Mouse (Mus musculus) kidney, adult 11 months (tissue): ENCODE measurements at regions not wholly inside any gene's neighbourhood (a gene's known extent, or its start where the extent isn't known, plus 50 kb on each side); places are given as distances from the start of the nearest gene placed in this dataset.

Source experiments
- DNase-seq: peaks from one replicate; pipeline ENCODE4 v3.0.0; 2022

DNA sequence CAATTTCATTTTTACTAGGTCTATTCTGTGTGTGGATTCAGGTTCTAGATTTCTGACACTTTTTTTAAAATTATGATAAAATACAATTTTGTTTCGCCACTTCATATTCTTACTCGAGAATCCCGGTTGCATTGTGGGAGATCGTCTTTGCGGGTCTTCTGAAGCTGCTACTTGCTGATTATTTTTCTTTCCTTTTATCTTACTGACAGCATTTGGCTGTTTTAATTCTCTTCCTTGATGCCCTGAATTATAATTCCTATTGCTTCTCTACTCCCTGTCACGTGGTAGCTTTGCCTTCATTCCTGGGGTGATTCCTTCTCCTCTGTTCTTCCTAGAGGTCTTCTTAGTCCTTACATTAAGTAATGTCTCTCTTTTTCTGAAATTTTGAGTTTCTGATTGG is 193.8 kb upstream of the Tent5a start:
- DNase-seq = no peak

DNA sequence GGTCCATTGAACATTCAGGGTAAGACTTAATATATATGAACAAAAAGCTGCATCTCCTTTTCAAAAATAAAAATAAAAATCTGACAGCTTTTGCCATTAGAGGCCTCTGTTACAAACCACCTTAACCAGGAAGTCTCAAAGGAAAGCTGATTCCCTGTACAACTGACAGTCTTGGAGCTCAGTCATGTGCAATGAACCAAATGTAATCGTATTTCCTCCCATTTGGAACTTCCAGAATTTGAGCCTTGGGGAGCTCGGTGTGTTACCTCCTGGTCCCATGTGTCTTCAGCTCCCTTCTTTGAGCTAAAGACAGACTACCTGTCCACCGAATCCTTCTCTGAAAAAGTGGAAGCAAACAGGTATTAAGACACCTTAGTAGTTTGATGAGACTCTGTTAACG is 171.9 kb upstream of the Tent5a start:
- no peak for DNase-seq

DNA sequence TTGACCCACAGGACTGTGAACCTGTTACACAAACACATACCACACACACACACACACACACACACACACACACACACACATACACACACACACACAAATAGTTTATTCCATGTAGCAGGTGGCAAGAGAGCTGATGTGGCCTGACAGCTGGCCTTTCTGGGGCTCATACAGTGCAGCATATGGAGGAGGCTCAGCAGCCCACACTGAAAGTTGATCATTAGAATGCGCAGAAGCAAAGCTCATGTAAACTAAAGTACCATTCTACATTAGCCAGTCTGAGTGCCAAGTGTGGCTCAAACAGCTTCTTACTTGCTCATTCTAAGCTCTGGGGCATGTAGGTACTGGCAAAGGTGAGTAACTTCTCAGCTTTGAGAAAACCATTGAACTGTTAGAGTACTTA is 170.2 kb upstream of the Tent5a start:
- no peak for DNase-seq

DNA sequence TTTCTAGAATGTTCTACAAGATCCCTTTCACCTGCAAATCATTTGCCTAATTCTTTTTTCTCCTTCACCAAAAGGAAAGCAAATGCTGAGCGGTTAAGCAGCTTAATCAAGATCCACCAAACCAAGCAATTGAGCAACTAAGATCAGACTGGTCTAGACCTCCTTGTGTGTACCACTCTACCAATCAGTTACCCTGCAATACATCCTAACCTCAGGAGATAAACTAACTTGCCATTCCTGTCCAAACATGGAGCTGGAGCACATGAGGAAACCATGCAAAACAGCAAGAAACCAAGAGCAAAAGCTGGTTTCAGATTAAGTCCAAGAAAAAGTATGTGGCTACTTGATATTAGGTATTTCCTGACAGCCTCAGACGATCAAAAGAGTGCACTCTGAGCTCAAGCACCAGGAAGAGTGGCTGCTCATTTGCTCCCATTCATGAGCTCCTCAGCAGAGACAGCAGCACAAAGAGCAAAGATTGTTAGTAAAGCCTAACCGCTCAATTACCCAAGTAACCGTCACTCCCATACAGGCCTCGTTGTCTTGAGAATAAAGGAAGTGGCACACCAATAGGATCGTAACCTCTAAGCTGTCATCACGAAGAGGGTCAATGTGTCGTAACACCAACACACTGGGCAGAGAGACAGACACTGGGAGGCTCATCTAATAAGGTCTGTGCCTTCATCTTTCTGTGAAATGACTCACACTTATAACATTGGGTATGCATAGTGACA is 169.5 kb upstream of the Tent5a start:
- DNase-seq = no peak

DNA sequence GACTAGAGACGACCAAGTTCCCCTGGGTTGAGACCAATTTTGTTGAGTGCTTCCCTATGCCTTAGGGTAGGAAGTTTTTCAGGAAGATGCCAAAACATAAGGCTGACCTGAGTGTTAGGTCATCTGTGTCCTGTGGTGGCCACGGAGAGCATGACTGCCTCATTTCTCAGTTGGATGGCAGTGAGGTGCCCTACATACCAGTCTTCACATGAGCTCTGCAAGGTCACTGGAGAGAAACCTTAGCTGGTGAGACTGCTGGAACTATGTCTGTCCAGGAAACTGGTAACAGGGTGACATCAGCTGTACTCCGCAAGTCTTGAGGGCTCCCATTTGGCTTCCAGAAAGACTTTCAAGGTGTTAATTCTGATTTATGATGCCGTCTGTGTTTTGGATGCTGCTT is 167.9 kb upstream of the Tent5a start:
- DNase-seq = no peak

DNA sequence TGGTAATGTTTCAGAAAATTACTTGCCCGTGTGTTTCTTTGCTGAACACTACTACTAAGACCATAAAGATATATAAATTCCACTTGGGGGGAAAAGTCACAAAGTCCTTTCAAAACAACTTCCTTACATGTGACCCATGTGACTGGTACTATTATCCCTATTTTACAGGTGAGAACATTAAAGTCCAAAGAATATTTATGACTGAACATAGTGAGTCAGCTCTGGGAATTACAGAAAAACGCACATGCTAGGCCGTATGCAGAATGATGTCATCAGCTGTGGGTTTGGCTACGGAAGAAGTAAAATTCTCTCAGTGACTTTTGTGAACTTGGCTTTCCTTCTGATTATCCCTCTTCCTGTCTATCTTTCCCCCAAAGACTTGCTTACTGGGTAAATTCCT is 166.6 kb upstream of the Tent5a start:
- no peak for DNase-seq

DNA sequence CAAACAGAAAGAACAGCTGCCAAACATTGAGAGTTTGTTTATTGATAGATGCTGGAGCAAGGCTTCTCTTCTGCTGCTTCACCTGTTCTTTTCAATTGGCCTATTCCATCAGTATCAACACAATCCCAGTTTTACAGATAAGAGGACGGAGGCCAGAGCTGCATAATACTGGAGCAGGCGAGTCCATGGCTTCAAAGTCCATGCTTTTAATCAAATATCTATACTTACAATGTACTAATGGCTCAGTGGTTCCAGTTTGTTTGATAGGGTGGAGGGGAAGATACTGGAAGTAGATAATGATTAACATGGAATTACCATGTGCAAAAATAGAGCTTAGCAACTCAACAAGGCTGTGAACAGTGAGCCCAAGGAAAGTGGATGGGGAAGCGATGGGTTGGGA is 163.2 kb upstream of the Tent5a start:
- no peak for DNase-seq

DNA sequence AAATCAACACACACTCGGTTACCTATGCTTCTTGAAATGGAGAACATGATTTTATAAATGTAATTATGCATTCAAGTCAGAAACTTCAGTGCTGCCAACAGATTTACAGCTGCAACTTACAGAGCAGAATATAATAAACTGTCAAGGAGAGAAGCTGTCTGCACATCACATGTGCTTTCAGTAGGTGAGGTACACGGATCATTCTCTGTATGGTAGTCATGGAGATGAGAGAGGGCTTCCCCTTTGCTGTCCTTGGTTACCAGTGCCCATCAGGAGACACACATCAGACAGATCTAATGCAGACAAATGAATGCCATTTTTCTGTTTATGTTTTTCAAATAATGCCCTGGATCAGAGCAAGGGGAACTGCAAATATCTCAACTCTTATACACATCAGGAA is 160.8 kb upstream of the Tent5a start:
- no peak for DNase-seq

DNA sequence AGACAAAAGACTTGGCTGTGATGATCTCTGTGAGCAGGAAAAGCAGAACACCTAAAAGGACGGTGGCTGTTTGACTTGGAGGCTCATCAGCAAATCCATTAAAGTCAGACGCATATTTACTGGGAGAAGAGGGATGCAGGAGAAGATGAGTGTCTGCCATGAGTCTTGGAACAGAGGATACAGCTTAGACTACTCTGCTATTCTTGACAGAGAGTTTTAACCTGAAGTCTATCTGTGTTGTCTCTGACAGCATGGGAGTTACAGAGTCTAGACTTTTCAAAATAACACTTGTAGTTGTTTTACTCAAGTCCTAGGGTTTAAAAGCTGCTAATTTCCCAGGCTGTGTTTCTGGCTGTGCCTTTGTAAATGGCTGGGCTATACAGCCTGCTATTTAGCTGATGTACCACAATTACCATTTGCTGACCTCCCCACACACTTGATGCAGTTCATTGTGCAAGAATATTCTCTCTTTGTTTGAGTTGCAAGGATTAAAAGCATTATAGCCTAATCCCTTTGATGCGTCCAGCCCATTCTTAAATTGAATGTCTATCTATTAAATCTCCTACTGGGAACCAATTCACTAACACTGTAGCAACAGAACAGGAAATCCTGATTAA is 160.0 kb upstream of the Tent5a start:
- DNase-seq = no peak

DNA sequence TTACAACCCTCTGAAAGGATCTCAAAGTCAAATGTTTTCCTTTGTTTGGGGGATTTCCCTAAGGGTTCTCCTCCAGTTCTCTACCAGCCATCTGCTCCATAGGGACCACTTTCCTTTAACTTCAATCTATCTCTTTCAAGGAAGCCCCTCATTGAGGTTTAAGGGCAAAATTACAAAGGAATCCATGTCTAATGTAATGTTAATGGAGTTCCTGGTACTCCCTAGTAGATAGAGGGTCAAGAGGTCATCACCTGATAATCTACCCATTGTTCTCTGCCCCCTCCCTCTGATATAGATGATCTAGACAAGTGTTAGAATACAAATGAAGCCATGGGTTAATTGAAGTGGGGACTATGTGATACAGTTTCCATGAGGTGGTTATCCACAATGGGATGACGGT is 158.6 kb upstream of the Tent5a start:
- DNase-seq = no peak

DNA sequence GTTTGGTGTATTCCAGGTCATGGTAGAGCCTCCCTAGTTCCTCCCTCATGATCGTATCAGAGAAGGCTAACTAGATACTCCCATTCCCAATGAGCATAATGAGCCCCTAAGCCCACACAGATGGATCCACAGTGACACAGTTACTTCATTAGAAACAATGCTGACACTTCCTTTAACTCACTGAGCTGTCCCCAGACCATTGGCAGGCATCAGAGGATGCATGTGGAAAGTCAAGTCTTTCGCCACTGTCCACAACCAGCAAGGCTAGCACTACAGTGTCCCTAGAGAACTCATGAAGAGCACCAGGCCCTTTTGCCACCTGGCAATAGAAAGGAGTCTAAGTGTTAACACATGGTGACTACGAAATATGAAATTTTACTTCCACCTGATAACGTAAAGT is 156.1 kb upstream of the Tent5a start:
- DNase-seq = no peak

DNA sequence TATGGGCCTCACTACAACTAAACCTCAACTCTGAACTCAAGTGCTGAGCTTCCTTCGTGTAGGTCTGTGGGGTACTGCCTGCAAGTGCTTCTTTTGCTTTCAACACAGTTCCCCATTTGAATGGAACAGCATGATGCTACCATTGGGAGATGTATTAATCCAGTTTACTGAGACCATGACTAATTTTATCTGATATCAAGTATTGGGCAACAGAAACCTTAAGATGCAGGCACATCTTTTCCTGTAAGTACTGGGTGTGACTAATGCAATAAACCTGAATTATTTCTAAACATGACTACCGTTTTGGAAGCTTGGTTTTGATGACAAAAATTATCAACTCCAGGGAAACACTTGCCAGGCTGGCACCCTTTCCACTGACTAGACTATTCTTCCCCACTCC is 153.4 kb upstream of the Tent5a start:
- no peak for DNase-seq

DNA sequence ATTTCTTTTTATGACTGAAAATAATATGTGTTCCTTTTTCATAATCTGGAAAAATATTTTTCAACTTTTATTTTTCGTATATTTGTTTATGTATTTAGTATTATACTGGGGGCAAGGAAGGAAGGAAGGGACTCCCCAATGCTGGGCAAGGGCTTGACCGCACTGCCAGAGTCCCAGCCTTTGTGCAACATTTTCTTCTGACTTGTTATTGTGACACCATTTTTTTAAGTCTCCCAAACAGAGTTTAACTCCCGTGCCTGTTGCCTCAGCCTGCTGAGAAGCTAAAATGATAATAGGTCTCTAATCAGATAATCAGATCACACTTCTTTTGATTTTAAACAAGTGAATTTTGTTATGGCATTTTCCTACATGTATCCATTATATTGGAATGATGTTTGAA is 148.1 kb upstream of the Tent5a start:
- no peak for DNase-seq

DNA sequence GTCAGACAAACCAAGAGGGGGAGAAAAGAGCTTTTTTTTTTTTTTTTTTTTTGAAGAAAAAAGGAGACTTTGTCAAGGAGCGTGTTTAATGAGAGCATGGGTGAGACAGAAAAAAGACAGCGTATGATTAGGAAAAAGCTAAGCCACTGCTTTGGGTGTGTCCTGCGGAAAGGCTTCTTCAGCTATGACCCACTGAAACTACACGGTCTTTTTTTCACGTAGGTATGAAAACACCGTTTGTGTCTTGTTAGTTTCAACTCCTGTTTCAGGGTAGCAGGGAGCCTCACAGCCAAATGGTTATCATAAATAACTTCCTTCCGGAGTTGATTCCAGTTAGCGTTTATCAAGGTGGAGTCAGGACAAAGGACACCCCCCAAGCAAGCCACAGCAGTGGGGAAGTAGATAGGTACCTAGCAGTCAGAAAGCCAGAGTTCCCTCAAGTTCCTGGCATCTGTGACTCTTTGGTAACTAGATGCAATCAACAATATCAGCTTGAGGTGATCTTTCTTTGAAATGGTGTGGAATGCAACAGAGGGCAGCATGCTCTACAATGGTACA is 143.2 kb upstream of the Tent5a start:
- no peak for DNase-seq

DNA sequence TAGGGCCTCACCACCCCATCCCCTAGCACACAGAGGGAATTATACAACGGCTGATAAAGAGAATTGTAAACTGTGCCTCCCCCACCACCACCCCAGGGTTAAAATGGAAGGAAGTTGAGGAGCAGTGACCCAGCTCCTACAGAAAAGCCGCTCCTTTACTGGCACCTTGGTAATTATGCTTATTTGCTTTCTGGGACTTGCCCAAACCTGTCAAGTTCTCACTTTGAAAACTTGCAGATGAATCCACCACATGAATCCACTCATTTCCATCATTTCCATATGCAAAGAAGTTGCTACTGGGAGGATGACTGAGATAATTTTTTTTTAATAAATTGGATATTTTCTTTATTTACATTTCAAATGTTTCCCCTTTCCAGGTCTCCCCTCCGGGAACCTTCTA is 142.1 kb upstream of the Tent5a start:
- no peak for DNase-seq

DNA sequence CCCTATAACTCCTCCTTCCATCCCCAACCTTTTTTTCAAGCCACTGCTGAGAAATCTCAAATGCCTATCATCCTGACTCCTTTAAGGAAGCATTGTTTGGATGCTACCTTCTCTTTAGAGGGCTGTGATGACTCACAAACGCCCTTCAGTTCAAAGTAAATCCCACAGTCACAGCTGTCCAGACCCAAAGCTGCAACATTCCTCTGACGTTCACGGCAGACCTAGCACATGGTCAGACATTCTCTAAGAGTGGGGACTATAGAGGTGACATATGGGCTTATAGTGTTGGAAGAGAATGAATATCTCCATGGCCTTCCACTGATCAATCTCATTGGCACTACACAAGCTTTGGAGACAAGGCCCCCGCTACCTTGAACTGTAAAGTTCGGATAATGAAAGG is 139.5 kb upstream of the Tent5a start:
- no peak for DNase-seq

DNA sequence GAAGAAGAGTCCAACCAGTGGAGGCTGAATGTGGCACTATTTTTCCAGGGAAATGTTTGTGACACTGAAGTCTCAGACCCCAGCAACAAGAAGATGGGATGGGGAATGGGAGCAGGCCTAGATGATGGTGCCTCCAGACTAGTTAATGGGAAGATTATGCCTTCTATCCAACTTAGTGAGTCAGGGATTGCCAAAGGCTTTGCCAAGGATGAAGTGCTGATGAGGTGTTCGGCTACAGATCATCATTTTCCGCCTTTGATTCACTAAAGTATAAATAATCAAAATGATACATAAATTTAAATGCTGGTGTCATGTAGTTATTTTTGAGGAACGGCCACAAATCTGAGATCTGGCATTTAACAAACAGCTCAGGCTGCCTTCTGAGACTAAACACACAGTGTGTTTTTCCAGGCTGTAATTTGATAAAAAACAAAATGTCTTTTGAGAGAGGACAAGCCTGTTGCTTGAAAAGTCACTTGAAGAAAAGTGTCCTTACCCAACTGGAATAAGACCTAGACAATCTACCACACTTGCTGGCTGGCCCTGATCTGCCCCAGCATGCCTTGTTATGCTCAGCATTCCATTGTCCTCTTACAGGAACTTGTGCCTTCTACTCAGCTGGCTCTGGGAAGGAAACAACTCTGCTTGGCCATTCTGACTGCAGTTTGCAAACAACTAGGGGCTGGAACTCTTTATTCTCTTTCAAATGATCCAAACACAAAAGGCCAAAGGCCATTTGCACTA is 132.1 kb upstream of the Tent5a start:
- no peak for DNase-seq

DNA sequence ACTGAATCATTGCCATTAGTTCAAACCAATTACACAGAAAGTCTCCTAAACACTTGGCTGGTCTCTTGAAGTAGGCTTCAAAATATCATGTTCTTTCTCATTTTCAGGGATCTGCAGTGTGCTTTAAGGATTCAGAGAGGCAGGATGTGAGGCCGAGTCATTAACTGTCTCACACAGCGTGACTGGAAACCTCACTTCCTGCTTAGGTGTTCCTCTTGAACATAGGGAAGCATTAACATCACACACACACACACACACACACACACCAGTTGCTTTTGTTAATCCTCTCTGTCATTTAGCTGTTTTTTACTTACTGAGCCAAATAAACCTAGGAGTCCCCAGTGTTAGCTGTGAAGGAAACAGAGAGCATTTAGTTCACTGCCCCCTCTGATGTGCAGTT is 131.2 kb upstream of the Tent5a start:
- DNase-seq = no peak

DNA sequence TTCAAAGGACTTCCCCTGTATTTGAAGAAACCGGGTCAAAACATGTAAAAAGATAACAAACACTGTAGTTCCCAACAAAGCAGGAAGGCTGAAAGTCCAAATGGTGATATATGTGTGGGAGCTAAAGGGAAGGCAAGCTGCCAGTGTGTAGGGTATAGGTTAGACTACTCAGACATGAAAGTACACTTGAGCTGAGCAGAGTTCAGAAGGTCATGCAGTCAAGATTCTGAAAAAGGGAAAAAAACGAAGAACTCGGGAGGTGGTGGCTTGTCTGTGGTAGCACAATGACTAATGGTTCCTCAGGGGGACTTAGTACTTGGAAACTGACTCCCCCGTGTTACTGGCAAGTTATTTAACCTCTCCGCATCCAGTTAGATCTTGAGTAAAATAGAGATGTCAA is 130.3 kb upstream of the Tent5a start:
- no peak for DNase-seq

DNA sequence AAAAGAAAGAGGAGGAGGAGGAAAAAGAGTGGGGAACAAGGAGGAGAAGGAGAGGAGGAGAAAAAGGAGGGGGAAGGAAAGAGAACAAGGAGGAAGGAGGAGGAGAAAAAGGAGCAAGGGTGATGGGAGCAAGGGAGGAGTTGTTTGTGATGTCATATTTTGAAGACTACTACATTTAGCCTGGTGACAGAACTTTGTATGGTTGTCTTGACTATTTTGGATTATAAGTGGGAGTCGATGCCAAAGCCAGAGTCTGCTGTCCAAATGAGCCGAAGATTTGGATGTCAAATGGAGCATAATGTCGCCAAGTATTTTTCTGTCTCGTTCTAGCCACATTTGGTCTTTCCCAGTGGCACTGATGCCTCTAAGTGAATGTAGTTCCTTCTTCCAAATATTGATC is 128.2 kb upstream of the Tent5a start:
- DNase-seq = no peak

DNA sequence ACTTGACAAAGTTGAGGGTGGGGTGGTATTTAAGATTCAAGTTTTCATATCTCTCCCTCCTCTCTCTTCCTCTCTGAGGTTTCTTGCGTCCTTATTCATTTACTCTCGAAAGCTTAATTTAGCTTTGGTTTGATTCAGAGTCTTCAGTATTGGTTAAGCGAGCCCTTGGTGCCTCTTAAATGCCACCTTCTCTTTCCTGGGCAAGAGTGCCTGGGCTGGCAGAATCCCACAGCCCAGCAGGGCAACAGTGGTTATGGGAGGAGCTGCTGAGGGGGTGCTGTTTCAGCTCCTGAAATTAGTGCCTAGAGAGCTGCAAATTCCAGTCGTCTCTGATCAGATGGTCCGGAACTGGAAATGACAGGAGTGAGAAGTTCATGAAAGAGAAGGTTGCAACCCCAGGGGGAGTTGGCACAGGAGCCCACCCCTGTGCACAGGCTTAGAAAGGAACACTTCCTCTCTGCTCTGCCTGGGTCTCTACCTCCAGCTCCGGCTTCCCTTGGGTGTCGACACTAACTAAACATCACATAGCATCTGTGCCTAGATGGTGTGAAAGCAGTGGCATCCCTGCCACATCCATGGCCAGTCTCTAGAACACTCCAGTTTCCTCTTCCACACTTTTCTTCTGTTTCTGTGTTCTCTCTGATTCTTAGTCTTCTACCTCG is 125.2 kb upstream of the Tent5a start:
- DNase-seq = no peak

DNA sequence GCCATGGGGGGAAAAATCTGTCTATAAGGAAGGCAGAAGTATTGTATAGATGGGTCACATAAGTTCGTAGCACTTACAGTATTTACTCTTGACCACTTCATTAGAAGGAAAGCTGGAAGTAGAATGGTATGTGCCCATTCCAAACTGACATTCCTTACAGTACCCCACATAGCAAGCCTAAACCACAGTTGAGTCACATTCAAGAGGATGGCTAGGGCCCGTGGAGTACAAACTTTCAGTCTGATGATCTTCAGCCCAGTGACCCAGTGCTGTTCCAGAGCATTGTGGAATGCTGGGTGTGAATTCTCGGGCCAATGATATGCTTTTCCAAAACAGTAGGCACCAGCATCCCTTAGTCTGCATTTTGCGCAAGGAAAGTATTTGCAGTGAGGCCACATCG is 124.2 kb upstream of the Tent5a start:
- no peak for DNase-seq

DNA sequence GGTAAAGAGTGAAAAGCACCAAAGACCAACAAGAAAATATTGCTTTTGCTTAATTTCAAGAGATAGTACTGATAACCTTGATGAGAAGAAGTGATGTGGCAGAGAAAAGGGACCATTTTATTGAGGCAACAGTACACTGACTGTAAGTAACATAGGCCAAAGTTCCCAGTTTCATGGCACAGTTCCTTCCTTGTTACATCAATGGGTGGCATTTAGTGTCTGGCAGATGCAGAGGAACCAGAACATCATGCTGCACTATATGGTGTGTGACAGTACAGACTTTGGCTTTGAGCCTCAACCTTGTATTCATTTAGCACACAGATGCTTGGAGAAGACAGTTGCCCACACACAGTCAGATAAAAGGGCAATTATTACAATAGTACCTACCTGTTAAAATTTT is 123.7 kb upstream of the Tent5a start:
- DNase-seq = no peak

DNA sequence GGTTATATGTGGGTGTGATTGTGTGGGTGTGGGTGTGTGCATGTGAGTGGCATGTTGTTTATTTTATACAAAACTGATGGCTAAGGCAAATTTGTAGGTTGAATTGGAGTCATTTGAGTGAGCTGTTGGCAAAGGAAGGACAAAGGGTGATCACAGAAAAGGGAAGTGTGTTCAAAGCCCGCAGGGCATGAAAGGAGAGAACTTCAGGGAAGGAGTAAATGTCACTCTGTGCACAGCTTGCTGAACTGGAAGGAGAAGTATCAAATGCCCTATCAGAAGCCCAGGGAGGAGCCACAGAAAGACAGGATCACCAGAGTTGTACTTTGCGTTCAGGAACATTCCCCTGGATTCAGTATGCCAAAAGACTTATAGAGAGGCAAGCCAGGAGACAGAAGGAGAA is 122.3 kb upstream of the Tent5a start:
- no peak for DNase-seq
